Mouse (Mus musculus) thymus, postnatal 4 days (tissue): ENCODE data around the gene Rfk.

Experiments
- DNase-seq: peaks from one replicate; pipeline ENCODE4 v3.0.0; 2021

Gene Rfk

DNA sequence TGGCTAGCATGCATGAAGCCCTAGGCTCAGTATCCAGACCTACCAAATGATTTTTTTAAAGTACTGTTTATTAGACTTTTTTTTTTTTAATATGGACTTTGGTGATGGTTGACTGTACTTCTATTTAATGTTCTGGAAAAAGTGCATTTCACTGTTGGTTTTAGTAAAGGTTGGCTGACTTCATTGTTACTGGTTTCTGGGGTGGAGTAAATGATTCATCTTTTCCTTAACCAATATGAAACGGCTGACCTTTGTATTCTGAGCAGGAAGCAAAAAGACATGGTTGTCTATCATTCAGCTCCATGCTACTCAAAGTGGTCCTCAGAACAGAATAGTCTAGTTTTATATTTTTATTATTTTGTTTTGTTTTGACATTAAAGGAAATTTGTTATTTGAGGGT lies 8.4 kb upstream of the Rfk start:
- no peak for DNase-seq

DNA sequence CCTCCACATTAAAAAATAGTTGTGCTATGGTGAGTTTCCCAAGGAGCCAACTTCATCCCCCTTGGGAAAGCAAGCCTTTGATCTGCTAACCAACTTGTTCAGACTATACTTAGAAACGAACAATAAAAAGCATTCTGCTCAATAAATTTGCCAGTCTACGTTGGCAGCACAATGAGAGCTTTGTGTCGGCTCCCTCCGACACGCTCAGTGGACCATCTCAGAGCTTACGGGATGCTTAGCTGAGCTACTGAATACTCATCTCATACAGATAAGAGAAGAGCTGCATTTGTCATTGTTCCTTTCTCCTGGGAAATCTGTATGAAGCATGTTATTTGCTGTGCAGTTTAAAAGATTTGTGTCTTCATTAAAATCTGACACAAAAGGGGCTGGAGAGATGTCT lies 7.4 kb upstream of the Rfk start:
- DNase-seq, result no peak

GRCm38 (mm10) chr19:17388404-17388803 lies 5.4 kb upstream of the Rfk start:
- DNase-seq, result no peak

DNA sequence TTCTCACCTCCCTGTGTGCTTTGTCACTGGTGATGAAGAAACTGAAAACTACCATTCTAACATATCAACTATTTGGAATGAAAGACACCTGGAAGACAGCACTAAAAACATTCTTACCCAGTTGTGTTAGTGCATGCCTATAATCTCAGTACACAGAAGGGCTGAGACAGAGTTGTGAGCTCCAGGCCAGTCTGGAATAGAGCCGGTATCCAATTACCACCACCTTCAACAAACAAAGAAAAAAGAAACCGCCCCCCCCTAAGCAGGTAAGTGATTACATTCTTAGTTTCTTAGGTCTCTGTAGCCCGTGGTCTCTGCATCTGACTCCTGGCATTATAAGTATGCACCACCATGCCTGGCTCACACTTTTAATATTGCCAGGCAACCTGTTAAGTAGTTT lies 977 bp upstream of the Rfk start:
- DNase-seq, result no peak

DNA sequence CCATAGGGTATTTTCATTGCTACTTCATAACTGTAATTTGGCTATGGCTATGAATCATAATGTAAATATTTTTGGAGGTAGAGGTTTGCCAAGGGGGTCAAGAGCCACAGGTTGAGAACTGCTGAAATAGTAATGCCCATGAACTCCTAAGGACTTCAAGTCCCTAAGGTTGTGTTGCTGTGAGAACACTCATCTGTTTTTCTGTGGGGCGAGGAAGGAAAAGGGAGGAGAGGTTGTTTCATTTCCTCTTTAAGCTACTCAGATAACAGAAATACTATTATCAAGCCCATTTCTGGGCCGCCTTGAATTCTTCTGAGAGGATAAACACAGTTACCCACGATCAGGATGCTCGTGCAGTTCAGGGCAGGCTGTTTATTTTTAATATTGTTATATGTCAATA lies 3.0 kb downstream of the Rfk start:
- DNase-seq, result no peak

- DNase-seq, result no peak
These were observed 4.1 kb downstream of the Rfk start for GRCm38 (mm10) chr19:17397922-17398321.

- no peak for DNase-seq
These were observed 6.1 kb downstream of the Rfk start for GRCm38 (mm10) chr19:17399965-17400364.

DNA sequence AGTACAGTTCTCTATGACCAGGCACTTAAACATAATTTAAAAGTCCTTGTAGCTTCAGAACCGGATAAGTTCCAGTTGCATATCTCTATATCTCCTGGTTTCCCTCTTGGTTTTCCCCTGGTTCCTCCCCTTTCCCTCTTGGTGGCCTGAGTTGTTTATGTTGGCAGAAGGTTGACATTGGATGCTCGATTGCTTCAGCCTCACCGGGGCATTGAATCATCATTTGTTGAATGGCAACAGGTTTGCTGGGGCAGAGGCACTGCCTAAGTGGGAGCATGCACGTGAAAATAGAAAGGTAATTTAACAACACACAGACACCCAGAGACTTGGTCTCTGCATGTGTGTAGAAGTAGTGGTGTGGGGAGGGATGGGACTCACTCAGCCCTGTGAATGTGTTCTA lies 6.7 kb downstream of the Rfk start:
- no peak for DNase-seq

- DNase-seq, result no peak
These were observed 9.3 kb downstream of the Rfk start for GRCm38 (mm10) chr19:17403175-17403574.

DNA sequence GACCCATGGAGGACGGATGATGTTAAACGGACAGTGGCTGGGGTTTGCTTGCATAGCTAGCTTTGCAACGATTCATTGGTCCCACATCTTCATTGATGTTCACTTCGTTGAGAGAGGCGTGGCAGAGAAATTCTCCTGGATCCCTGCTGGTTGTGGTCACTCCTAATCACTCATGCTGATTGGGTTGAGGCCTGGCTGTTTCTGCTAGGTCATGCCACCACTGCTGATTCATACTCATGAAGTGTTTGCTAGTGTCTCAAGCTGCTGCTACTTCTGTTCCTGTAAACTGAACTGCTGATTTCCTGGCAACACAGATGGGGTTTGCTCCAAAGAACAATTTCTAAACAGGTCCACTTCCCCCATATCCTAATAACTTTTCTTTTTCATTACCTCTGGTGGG lies 13.0 kb downstream of the Rfk start:
- no peak for DNase-seq

DNA sequence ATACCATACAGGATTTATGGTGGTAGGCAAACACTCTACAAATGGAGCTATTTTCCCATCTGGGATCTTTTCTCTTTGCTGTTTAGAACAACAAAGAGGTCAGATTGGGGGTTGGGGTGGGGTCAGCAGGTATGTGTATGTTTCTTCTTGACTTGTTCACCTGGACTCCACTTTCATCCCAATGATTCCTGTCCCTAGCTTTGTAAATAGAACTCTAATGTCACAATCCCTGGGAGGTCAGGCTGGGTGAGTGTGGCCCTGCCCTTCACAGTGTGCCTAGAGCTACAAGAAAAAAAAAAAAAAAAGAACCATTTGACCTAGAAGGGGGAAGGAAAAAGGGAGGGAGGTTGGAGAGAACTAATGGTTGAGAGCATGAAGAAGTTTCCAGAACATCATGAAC lies 14.7 kb downstream of the Rfk start:
- DNase-seq, result no peak

GRCm38 (mm10) chr19:17409351-17409750 lies 15.5 kb downstream of the Rfk start:
- DNase-seq, result no peak

GRCm38 (mm10) chr19:17410465-17411065 lies 16.7 kb downstream of the Rfk start:
- DNase-seq, result no peak

- DNase-seq, result no peak
These were observed 19.1 kb downstream of the Rfk start for GRCm38 (mm10) chr19:17412915-17413459.

GRCm38 (mm10) chr19:17417855-17418254 lies 24.0 kb downstream of the Rfk start:
- no peak for DNase-seq

DNA sequence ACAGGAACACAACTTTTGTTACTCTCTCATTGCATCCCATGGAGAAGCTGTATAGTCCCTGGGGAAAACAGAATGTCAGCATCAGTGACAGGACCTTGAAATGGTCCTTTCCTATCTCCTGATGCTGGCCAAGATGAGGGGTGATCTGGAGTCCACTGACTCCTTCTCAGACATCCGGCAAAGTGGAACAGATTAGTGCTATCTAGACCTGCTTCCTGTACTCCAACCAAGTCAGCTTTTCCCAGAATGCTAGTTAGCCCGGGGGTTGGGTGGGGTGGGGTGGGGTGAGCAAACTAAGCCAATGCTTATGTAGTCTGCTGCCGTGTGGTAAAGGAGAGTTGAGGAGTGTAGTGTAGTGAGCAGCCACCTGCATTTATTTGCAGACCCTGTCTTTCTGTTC lies 29.5 kb downstream of the Rfk start:
- DNase-seq, result no peak

DNA sequence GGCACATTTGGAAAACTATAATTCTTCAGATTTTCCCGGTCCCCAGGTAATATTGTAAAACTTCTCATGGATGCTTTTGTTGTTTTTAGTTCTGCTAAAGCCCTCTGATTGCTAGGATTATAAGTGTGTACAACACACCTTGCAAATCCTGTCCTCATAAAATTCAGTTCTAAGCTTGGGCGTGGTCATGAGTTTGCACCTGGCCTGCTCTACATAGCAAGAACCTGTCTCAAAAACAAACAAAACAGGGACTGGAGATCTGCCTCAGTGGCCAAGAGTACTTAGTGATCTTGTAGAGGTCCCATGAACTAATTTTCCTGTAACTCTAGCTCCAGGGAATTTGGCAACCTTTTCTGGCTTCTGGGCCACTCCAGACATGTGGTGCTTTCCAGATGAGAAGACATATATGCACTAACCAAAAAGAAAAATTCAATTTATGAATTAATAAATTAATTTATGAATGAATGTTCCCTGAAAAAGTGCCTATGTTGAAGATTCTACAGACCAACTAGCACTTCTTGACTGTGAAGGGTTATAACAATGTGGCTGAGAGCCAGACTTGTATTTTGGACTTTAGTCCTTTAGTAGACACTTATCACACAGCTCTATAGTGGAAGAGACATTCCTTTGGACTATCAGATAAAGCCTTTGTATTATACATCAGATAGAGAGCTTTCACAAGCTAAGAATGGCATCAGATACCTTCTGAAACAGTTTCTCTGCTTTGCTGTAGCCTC lies 34.1 kb downstream of the Rfk start:
- no peak for DNase-seq

DNA sequence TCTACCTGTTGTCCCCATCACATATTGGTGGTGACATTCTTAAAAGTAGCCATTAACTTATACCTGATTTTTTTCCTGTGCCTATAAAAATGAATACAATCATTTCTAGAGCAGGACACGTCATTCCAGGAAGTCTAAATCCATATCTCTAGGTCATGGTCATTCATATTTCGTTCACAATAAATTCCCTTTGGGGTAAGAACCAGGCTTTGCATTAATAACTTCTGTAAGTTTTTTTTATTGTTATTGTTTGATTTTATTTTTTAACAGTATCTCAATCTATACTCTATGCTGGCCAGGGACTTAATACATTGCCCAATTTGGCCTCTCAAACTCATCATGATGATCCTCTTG lies 34.7 kb downstream of the Rfk start:
- DNase-seq, result no peak

DNA sequence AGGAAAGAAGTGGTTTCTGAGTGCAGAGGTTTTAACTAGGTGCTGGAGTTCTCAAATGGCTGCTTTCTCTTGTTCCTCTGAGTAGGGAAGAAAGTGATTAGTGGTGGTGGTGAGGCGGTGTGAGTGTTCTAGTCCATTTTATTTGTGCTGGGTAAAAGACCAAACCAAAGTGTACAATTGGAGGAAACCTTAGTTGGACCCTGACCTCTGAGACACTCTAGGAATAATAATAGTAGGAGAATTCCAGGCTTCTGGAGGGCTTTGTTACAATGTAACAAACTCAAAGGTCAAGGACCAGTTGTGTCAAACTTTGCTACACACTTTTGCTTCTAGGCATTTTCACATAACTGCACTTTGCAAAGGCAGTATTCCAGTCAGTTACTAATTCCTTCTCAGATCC lies 42.8 kb downstream of the Rfk start:
- DNase-seq, result no peak

- no peak for DNase-seq
These were observed 45.8 kb downstream of the Rfk start for GRCm38 (mm10) chr19:17439476-17440189.

DNA sequence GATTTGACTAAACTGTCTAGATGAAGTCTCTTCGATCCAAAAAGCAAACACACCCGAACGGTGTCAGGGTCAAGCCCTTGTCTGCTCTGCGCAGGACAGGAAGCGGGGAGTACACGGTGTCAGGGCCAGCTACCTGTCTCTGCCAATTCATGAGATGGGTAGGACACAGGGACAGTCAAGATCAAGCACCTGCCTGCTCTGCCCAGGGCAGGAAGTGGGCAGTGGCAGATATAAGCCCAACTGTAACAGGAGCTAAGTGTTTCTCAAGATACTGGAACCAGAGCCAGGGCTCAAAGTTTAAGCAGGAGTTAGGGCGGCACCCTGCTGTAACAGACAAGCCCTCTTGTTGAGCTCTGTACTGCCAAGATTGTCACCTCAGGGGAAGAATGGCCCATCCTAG lies 49.7 kb downstream of the Rfk start:
- DNase-seq, result no peak
